Mouse (Mus musculus) brain, embryonic 14.5 days (tissue): ENCODE data around the gene Unc93b1. TPM values are rescaled to one million over a fixed set of nuclear protein-coding genes. Genes with fewer than 3 reads are reported as not detected.

Experiments
- DNase-seq: peaks from one replicate; pipeline ENCODE4 v3.0.0-alpha.2; 2011; ENCODE audit warnings: low read depth
- CTCF ChIP-seq: fragments of 200-500 bp; IDR thresholded peaks from 2 replicates; pipeline ENCODE4 v1.5.1; 2012; ENCODE audit warnings: inconsistent platforms, mild to moderate bottlenecking, moderate library complexity, borderline replicate concordance; ENCODE audit not compliant: insufficient read depth, insufficient read length; ENCODE audit errors: extremely low read depth
- POLR2A ChIP-seq: fragments of 200-500 bp; IDR thresholded peaks from 2 replicates; pipeline ENCODE4 v1.6.1; 2012; ENCODE audit warnings: mild to moderate bottlenecking, inconsistent platforms, borderline replicate concordance; ENCODE audit not compliant: poor library complexity, insufficient read depth, insufficient read length, severe bottlenecking; ENCODE audit errors: extremely low read depth
- polyA plus RNA-seq: library from polyadenylated mRNA; depleted of rRNA; stranded (reverse); fragments of >200 nt; gene quantifications from 2 replicates; pipeline ENCODE4 v1.2.3, GENCODE M21; 2012

Unc93b1 gene
- polyA plus RNA-seq, 1 experiment = 12.3 TPM

- no peak for DNase-seq
- TF ChIP-seq CTCF = no peak
- no peak for TF ChIP-seq POLR2A
Observed at GRCm38 (mm10) chr19:3905261-3905969, 29.6 kb upstream of the Unc93b1 start.

GRCm38 (mm10) chr19:3906326-3906725 lies 28.7 kb upstream of the Unc93b1 start:
- TF ChIP-seq POLR2A (no peak), CTCF (no peak)

GRCm38 (mm10) chr19:3906795-3907786 lies 27.9 kb upstream of the Unc93b1 start, which contains the start of gene Tcirg1:
Tcirg1 (minus strand) TSS chr19:3907133.
- no peak for TF ChIP-seq POLR2A
- no peak for TF ChIP-seq CTCF
- peak; percentile 66 for DNase-seq

More at GRCm38 (mm10) chr19:3906326-3906725, 28.7 kb upstream of the Unc93b1 start:
- DNase-seq = no peak

- TF ChIP-seq CTCF (no peak), POLR2A (no peak)
- no peak for DNase-seq
Observed at GRCm38 (mm10) chr19:3907876-3908660, 26.9 kb upstream of the Unc93b1 start.

GRCm38 (mm10) chr19:3910206-3910605 lies 24.8 kb upstream of the Unc93b1 start:
- TF ChIP-seq POLR2A = no peak
- TF ChIP-seq CTCF = no peak
- DNase-seq = no peak

- peak; percentile 99 for DNase-seq
- TF ChIP-seq CTCF (no peak), POLR2A (peak; percentile 30; the same call in 1 of the 2 replicates)
Observed at GRCm38 (mm10) chr19:3912337-3913204, 22.4 kb upstream of the Unc93b1 start, which contains the start of gene Ndufs8. Ndufs8 (minus strand) TSS chr19:3912774.

GRCm38 (mm10) chr19:3913692-3914091 lies 21.3 kb upstream of the Unc93b1 start:
- TF ChIP-seq POLR2A (no peak), CTCF (no peak)
- DNase-seq = no peak

- TF ChIP-seq CTCF (no peak), POLR2A (no peak)
- no peak for DNase-seq
Observed at GRCm38 (mm10) chr19:3914535-3914934, 20.5 kb upstream of the Unc93b1 start.

- DNase-seq = no peak
- no peak for TF ChIP-seq CTCF
- no peak for TF ChIP-seq POLR2A
Observed at GRCm38 (mm10) chr19:3916727-3917126, 18.3 kb upstream of the Unc93b1 start.

GRCm38 (mm10) chr19:3919928-3920327 lies 15.1 kb upstream of the Unc93b1 start:
- no peak for DNase-seq
- no peak for TF ChIP-seq POLR2A
- no peak for TF ChIP-seq CTCF

- DNase-seq = no peak
- TF ChIP-seq POLR2A = no peak
- no peak for TF ChIP-seq CTCF
Observed at GRCm38 (mm10) chr19:3922661-3923371, 12.2 kb upstream of the Unc93b1 start.

- TF ChIP-seq CTCF (no peak), POLR2A (no peak)
- no peak for DNase-seq
Observed at GRCm38 (mm10) chr19:3923586-3923985, 11.4 kb upstream of the Unc93b1 start.

- TF ChIP-seq CTCF (no peak), POLR2A (no peak)
- no peak for DNase-seq
Observed at GRCm38 (mm10) chr19:3924190-3924589, 10.8 kb upstream of the Unc93b1 start.
